Mouse (Mus musculus): Measurements from ENCODE around the gene Fam129c. TPM values are rescaled to one million over a fixed set of nuclear protein-coding genes. Genes with fewer than 3 reads are reported as not detected.

Fam129c gene
- polyA plus RNA-seq, 1 experiment: 2.4 TPM

- no peak for TF ChIP-seq MYOD1 (IDR thresholded peaks at IDR 0.05; ENCODE audit: control insufficient read depth, insufficient read length, low read depth)
- TF ChIP-seq CTCF (IDR thresholded peaks at IDR 0.05; ENCODE audit: control insufficient read depth, insufficient read depth, insufficient read length): no peak
- no peak for TF ChIP-seq MAX (IDR thresholded peaks at IDR 0.05)
- TF ChIP-seq MYOG (IDR thresholded peaks at IDR 0.05; ENCODE audit: control insufficient read depth, extremely low read depth, insufficient read length): no peak
- no peak for TF ChIP-seq CEBPB (IDR thresholded peaks at IDR 0.05; ENCODE audit: low read depth)
- no peak for TF ChIP-seq USF1 (IDR thresholded peaks at IDR 0.05; ENCODE audit: low read depth)
- no peak for TF ChIP-seq FOSL1 (IDR thresholded peaks at IDR 0.05; ENCODE audit: insufficient read depth, low read length, poor library complexity, severe bottlenecking)
- Histone ChIP-seq H3K36me3 (ENCODE audit: control insufficient read depth, insufficient read depth) (no peaks in the 10 kb centered on the region), H3K79me3 (ENCODE audit: low read depth) (no peaks in the 10 kb centered on the region), H3K27me3 (ENCODE audit: control insufficient read depth, insufficient read depth, insufficient read length) (peaks cover 42% of the 10 kb centered on the region), H3ac (ENCODE audit: control insufficient read depth, insufficient read length, low read depth) (no peak overlapping the region), H3K79me2 (ENCODE audit: control insufficient read depth, insufficient read depth) (no peaks in the 10 kb centered on the region), H3K4me3 (ENCODE audit: insufficient read depth, poor library complexity, severe bottlenecking) (no peak overlapping the region)
Measured at GRCm38 (mm10) chr8:71654600-71654999, 57.2 kb downstream of the Fam129c start.

Small RNA genes within 50 kb of the gene (microRNA-seq; reads per million reads assigned to microRNA genes)
- gene Mir6769b (ENCODE audit: borderline microRNAs expressed): not detected

Other genes starting within 250 kb of the Fam129c start
- 105 TPM for gene Use1, start 230.8 kb upstream of the Fam129c start, polyA plus RNA-seq (2012; fragmentation: generic; extraction: Trizol)
- 11.2 TPM for gene Ocel1, start 226.3 kb upstream of the Fam129c start, polyA plus RNA-seq (2012; fragmentation: generic; extraction: Trizol)
- gene Nr2f6, start 215.7 kb upstream of the Fam129c start, polyA plus RNA-seq (2012; fragmentation: generic; extraction: Trizol): 73.0 TPM
- gene Ushbp1, start 201.8 kb upstream of the Fam129c start, polyA plus RNA-seq (2012; fragmentation: generic; extraction: Trizol): 0.04 TPM
- gene Babam1, start 200.8 kb upstream of the Fam129c start, polyA plus RNA-seq (2012; fragmentation: generic; extraction: Trizol): 118 TPM
- 6.3 TPM for gene Ankle1, start 191.6 kb upstream of the Fam129c start, polyA plus RNA-seq (2012; fragmentation: generic; extraction: Trizol)
- gene Abhd8, start 134.0 kb upstream of the Fam129c start, polyA plus RNA-seq (2012; fragmentation: generic; extraction: Trizol): 73.6 TPM
- gene Mrpl34, start 132.7 kb upstream of the Fam129c start, polyA plus RNA-seq (2012; fragmentation: generic; extraction: Trizol): 121 TPM
- gene Dda1, start 128.4 kb upstream of the Fam129c start, polyA plus RNA-seq (2012; fragmentation: generic; extraction: Trizol): 104 TPM
- 22.1 TPM for gene Ano8, start 111.7 kb upstream of the Fam129c start, polyA plus RNA-seq (2012; fragmentation: generic; extraction: Trizol)
- gene Gtpbp3, start 109.5 kb upstream of the Fam129c start, polyA plus RNA-seq (2012; fragmentation: generic; extraction: Trizol): 21.4 TPM
- 0.07 TPM for gene Plvap, start 85.9 kb upstream of the Fam129c start, polyA plus RNA-seq (2012; fragmentation: generic; extraction: Trizol)
- 0.01 TPM for gene Ccdc194, start 71.9 kb upstream of the Fam129c start, polyA plus RNA-seq (2012; fragmentation: generic; extraction: Trizol)
- 12.1 TPM for gene Bst2, start 60.2 kb upstream of the Fam129c start, polyA plus RNA-seq (2012; fragmentation: generic; extraction: Trizol)
- gene Mvb12a, start 54.7 kb upstream of the Fam129c start, polyA plus RNA-seq (2012; fragmentation: generic; extraction: Trizol): 70.7 TPM
- gene Tmem221, start 38.8 kb upstream of the Fam129c start, polyA plus RNA-seq (2012; fragmentation: generic; extraction: Trizol): 0.18 TPM
- 0.02 TPM for gene Nxnl1, start 31.0 kb upstream of the Fam129c start, polyA plus RNA-seq (2012; fragmentation: generic; extraction: Trizol)
- gene Slc27a1, start 28.8 kb upstream of the Fam129c start, polyA plus RNA-seq (2012; fragmentation: generic; extraction: Trizol): 57.5 TPM
- gene Pgls, start 5.5 kb upstream of the Fam129c start, polyA plus RNA-seq (2012; fragmentation: generic; extraction: Trizol): 231 TPM
- gene Colgalt1, start 13.3 kb downstream of the Fam129c start, polyA plus RNA-seq (2012; fragmentation: generic; extraction: Trizol): 72.3 TPM
- gene Unc13a, start 74.1 kb downstream of the Fam129c start, polyA plus RNA-seq (2012; fragmentation: generic; extraction: Trizol): 1.5 TPM
- 1.2 TPM for gene Jak3, start 78.6 kb downstream of the Fam129c start, polyA plus RNA-seq (2012; fragmentation: generic; extraction: Trizol)
- 0.14 TPM for gene Insl3, start 91.6 kb downstream of the Fam129c start, polyA plus RNA-seq (2012; fragmentation: generic; extraction: Trizol)
- 0.02 TPM for gene B3gnt3, start 104.1 kb downstream of the Fam129c start, polyA plus RNA-seq (2012; fragmentation: generic; extraction: Trizol)
- not detected for gene Fcho1, start 128.1 kb downstream of the Fam129c start, polyA plus RNA-seq (2012; fragmentation: generic; extraction: Trizol)

Data from C2C12 (cell line).